Mouse (Mus musculus) common myeloid progenitor, adult 5-6 weeks (primary cell): ENCODE results near the gene Usp21. TPM values are rescaled to one million over a fixed set of nuclear protein-coding genes. Genes with fewer than 3 reads are reported as not detected.

Experiments used
- ATAC-seq: replicated peaks from 2 replicates; pipeline ENCODE4 v1.8.0; 2016; ENCODE audit warnings: low read depth, mild to moderate bottlenecking, moderate TSS enrichment, inconsistent platforms; ENCODE audit not compliant: poor library complexity, severe bottlenecking
- total RNA-seq: library from RNA; stranded (forward); fragments of 200-1000, 187-1606 nt; gene quantifications from 2 replicates; pipeline ENCODE4 v1.2.3, GENCODE M21; 2017

Usp21 gene
- total RNA-seq, 1 experiment from 2014 or later = 15.7 TPM

GRCm38 (mm10) chr1:171269848-171270572, 17.8 kb downstream of the Usp21 start, which contains the start of gene B4galt3:
TSS of gene B4galt3 (plus strand) at chr1:171270328.
- ATAC-seq = peak; percentile 94

- no peak for ATAC-seq
Observed at GRCm38 (mm10) chr1:171268341-171268740, 19.4 kb downstream of the Usp21 start.

GRCm38 (mm10) chr1:171265971-171266744, 21.6 kb downstream of the Usp21 start:
- ATAC-seq = no peak

GRCm38 (mm10) chr1:171263666-171264461, 23.9 kb downstream of the Usp21 start:
- ATAC-seq = no peak

DNA sequence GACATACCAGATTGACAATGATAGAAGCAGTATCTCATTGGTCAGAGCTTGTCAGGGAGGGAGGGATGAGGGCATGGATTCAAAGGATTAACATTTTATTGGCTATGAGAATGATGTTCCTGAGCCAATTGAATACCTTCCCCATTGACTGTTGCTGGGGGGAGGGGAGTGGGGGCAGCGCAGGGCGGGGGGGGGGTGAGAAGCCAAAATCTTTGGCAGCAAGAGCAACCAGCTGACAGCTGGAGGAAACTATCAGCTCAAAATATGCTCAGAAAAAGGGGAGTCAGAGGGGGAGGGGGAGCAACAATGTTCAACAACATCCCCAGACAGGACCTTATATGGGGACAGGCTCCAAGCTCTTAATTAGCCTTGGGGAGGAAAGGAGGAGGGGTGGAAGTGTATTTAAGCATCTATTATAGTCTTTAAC, 24.6 kb downstream of the Usp21 start:
- ATAC-seq = no peak

DNA sequence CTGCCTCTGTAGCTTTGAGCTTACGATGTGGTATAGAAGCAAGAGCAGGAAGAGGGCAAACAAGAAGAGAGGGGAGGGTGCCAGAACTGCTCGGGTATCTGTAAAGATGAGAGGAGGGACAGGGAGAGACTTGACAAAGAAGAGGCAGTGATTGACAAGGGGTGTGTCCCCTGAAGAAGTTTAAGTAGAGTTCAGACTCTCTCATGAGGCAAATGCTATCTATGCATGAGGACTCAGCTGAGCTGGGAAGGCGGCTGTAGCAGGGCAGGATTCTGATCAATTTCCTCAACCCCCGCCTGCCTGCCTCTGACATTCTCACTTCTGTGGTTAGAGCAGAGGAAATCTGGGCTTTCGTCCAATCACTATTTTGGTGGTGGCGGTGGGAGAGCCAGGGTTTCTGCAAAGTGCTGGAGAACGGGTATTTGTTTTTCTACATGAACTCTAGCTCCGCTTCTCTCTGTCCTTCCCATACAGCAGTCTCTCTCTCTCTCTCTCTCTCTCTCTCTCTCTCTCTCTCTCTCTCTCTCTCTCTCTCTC, 25.1 kb downstream of the Usp21 start:
- ATAC-seq = peak; percentile 76

GRCm38 (mm10) chr1:171260316-171260715, 27.5 kb downstream of the Usp21 start:
- ATAC-seq = no peak

GRCm38 (mm10) chr1:171258921-171259320, 28.9 kb downstream of the Usp21 start:
- ATAC-seq = 0 out of 2 replicates have a peak, but pooled peaks have one; percentile 20

DNA sequence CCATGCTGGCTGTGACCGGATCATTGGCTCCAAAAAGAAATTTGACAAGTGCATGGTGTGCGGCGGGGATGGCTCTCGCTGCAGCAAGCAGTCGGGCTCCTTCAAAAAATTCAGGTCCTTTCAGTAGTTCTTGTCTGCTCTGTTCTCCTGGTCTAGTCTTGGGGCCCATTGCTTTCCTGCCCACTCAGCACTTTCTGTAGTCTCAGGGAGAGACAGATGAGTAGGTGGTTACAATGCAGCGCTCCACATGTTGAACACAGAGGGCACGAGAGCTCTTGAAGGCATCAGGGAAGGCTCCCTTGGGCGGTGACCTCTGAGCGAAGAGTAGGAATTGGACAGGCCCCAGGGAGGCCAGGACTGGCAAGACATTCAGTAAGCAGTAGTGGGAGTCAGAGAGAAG, 30.0 kb downstream of the Usp21 start:
- ATAC-seq = no peak

- ATAC-seq = peak; percentile 60; the same call in 1 of the 2 replicates
Observed at GRCm38 (mm10) chr1:171256937-171257548, 30.7 kb downstream of the Usp21 start.

GRCm38 (mm10) chr1:171256095-171256818, 31.5 kb downstream of the Usp21 start:
- no peak for ATAC-seq

- ATAC-seq = no peak
Observed at GRCm38 (mm10) chr1:171252415-171252814, 35.4 kb downstream of the Usp21 start.

GRCm38 (mm10) chr1:171251594-171252324, 36.0 kb downstream of the Usp21 start:
- ATAC-seq = no peak

DNA sequence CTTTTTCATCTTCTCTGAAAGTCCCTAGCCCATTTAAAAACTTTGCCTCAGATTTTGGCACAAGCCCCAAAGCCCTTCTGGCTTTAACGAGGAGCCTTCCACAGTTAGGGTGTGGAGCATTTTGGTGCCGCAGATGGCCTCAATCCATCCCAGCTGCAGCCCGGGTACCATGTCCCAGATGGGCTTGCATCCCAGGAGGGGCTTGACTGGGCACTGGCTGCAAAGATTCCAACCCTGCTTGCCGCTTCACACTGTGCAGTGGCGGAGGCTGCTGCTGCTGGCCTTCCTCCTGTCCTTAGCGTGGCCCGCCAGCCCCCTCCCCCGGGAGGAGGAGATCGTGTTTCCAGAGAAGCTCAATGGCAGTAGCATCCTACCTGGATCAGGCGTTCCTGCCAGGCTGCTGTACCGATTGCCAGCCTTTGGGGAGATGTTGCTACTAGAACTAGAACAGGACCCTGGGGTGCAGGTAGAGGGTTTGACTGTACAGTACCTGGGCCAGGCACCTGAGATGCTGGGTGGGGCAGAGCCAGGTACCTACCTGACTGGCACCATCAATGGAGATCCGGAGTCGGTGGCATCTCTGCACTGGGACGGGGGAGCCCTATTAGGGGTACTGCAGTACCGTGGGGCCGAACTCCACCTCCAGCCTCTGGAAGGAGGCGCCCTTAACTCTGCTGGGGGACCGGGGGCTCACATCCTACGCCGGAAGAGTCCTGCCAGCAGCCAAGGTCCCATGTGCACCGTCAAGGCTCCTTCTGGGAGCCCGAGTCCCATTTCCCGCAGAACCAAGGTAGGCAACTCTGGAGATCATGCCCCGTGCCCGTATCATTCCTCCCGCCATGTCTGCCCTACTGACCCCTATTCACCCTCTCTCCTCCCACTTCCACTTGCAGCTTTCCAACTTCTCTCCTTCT, 36.9 kb downstream of the Usp21 start, which contains the start of gene Ndufs2:
Gene Ndufs2 (minus strand): TSS at position 709 of the 914 bp plus-strand sequence.
- no peak for ATAC-seq

GRCm38 (mm10) chr1:171249913-171250600, 37.7 kb downstream of the Usp21 start, which contains the start of gene Adamts4:
TSS of gene Adamts4 (plus strand) at chr1:171250421.
- no peak for ATAC-seq

DNA sequence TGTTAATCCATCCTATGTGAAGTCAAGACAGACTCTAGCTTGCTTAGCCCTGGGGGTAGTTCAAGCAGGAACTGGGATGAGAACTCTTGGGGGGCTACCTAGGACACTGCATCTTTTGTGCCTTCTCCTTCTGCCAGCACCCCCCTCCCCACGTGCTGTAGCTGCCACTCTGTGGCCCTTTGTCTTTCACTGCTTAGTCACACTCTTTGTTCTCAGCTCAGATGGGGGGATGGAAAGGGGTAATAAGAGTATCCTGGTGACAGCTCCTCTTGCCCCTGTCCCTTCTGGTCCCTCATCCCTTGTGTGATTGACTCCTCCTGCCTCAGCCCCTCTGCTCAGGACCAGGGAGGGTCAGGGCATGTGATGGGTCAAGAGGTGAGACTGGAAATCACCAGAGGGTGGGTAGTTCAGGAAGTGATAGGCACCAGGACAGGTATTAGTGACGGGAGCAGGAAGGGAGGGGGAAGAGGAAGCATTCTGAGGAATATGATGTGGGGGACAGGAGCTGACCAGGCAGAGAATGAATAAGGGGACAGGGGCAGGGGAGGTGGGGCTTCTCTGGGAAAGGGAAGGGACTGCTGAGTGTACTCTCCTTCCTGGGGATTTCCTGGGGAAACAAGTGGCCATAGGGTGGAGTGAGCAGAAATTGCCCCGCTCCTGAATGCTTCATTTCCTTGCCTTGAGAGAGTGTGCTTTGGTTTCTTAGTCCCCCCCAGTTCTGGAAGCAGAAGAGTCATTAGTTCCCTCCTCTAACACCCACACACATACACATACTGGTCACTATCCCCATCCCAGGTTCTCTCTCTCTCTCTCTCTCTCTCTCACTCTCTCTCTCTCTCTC, 39.2 kb downstream of the Usp21 start:
- no peak for ATAC-seq
